Mouse (Mus musculus) lung, postnatal 0 days (tissue): ENCODE measurements around the gene Ube2q1.

Experiments
- CTCF ChIP-seq: IDR thresholded peaks from 2 replicates; pipeline ENCODE4 v1.5.1; 2016; ENCODE audit warnings: antibody characterized with exemption, mild to moderate bottlenecking
- EP300 ChIP-seq: IDR thresholded peaks from 2 replicates; pipeline ENCODE4 v1.6.1; 2016; ENCODE audit warnings: antibody characterized with exemption, mild to moderate bottlenecking, control low read depth

GRCm38 (mm10) chr3:89798518-89798917 is 25.1 kb downstream of the Ube2q1 start:
- TF ChIP-seq CTCF (no peak), EP300 (no peak)
